Mouse (Mus musculus): ENCODE data around the gene Abcg1.
A peak's percentile ranks its signal among the peaks of the same experiment; 100 is the strongest.

The Abcg1 gene

GRCm38 (mm10) chr17:31042751-31043150 is 14.7 kb upstream of the Abcg1 start:
- no peak for DNase-seq

DNA sequence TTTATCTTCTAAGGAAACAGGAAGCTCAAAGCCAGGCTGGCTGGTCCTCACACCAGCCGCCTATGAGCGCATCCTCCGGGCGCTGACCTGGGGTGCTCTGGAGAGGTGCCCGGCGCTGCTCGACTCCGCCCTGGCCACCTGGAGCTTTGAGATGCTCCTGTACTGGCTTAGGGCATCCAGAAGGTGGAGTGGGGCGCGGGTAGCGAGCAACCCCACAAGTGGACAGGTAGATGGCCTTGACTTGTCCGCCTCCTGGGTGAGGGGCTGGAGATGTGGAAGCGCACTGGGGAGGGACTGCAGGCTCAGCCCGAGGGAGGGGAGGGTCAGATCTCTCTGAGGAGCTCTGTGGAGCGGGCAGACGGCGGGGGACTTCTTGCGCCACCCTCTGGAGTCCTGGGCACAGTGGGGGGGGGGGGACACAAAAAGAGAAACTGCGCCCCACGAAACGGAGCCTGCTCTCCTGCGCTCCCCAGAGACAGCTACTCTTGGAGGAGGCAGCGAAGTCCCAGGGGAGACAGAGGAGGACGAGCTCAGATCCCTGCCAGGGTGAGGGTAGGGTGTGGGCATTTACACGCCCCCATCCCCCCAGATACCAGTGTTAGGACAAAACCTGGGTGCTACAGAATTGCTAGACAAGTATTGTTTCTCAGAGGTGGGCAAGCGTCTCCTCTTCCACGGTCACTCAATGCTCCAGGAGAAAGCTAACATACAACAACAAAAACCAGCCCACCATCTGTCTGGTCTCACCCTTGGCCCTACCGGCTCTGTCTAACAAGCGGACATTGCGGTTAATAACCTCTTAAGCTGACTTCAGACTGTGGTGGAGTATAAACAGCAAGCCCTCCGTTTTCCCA is 643 bp downstream of the Abcg1 start:
- DNase-seq, result peak; percentile 76 to 78

DNA sequence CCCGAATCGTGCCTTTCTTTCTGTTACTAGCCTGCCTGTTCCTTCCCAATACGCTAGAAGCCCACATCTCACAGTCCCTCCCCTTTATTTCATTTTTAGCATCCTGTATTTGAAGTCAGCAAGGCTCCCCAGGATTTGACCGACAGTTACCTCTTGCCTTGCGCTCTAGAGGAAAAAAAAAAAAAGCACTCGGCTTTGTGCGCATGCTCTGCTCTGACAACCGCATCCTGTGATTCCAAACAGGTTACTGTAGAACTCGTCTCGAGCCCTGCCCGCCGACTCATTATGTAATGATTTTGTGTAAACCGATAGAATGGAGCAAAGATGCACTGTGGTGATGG is 1.2 kb downstream of the Abcg1 start:
- peak; percentile 79 to 85 for DNase-seq

DNA sequence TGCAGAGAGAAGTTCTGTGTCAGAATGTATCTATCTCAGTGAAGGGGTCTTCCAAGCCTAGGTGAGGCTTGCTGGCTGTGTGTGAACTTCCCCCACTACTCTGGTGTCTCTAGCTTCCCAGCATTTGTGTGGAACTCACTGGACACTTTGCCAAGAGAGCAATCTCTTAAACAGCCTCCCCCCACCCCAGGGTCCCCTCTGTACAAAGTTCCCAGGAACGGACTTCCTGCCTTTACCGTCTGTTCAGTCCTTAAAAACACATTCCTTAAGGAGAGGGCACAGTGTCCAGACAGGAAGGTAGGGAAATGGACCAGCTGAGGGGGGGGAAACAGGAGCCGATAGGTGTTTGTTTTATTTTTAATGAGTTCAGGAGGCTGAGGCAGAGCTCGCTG is 2.7 kb downstream of the Abcg1 start:
- DNase-seq, result no peak

DNA sequence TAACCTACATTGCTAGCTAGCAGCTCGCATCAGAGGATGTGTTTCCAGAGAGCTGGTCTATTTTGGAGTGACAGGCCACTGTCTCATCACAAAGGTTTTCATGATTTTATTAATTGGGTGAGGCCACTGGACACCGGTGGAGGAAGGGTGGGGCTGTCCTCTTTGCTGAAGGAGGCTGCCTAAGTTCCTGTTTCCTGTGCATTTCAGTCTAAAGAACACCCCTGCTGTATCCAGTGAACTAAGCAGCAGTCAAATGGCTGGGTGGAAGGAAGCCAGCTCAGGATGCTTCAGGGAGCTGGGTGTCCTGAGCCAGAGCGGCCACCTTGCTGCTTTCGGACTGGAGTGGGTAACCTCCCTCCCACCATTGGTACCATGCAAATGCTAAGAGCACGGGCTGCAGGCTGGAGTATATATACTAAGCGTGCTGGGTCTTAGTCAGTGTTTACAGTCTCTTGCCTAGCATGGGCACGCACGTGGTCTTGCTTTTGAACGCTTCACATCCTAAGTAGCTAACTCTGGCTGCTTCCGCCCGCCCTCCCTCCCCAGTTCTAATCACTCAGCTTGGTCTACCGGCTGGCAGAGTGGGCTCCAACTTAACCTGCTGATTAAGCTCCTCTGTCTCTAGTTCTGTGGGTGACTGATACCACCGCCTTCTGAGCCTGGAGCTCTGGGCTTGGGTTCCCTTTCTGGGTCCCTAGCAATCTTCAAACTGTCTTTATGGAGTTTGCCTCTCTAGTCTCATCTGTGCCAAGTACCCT is 3.3 kb downstream of the Abcg1 start:
- DNase-seq, result peak in 1 of 2 experiments; percentile 39

- no peak for DNase-seq
Observed at GRCm38 (mm10) chr17:31061346-31062095, 4.0 kb downstream of the Abcg1 start.

- DNase-seq, result no peak
Observed at GRCm38 (mm10) chr17:31066058-31066457, 8.6 kb downstream of the Abcg1 start.

GRCm38 (mm10) chr17:31067051-31067450 is 9.6 kb downstream of the Abcg1 start:
- no peak for DNase-seq

DNA sequence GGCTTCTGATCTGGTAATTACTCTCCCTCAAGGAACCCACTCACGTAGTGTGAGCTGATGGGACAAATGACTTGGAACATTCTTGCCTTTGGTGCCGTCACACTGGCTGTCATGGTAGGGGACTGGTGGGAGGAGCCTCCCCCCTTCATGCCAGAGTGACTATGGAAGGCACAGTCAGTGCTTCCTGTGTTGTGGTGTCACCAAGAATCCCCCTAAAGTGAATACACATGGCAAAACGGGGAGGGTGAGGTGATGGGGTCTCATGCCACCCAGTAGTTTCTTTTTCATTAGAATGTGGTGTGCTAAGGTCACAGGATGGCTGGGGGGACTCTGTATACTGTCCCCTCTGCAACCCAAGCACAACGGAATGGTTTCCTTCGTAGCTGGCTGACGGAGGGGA is 11.6 kb downstream of the Abcg1 start:
- DNase-seq, result no peak

DNA sequence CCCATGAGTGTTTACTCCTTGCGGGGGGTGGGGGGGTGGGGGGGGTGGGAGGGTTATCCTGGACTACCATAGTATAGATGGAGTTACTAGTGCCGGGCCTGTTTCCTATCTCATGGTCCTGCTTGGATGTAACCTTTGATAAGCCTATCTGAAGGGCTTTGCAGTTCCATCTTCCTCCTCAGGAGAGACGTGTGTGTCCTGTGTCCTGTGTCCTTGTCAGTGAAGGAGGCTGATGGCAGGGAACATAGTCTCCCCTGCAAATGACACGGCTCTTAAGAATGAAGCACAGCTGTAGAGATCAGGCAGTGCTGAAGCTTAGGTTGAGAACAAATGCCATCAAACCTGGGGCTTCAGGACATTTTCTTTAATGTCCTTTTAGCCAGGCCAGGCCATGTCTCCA is 12.4 kb downstream of the Abcg1 start:
- no peak for DNase-seq

GRCm38 (mm10) chr17:31070403-31071185 is 13.1 kb downstream of the Abcg1 start:
- no peak for DNase-seq

GRCm38 (mm10) chr17:31071421-31072301 is 14.2 kb downstream of the Abcg1 start:
- DNase-seq, result peak; percentile 63 to 70

- DNase-seq, result no peak
Observed at GRCm38 (mm10) chr17:31072872-31073271, 15.4 kb downstream of the Abcg1 start.

DNA sequence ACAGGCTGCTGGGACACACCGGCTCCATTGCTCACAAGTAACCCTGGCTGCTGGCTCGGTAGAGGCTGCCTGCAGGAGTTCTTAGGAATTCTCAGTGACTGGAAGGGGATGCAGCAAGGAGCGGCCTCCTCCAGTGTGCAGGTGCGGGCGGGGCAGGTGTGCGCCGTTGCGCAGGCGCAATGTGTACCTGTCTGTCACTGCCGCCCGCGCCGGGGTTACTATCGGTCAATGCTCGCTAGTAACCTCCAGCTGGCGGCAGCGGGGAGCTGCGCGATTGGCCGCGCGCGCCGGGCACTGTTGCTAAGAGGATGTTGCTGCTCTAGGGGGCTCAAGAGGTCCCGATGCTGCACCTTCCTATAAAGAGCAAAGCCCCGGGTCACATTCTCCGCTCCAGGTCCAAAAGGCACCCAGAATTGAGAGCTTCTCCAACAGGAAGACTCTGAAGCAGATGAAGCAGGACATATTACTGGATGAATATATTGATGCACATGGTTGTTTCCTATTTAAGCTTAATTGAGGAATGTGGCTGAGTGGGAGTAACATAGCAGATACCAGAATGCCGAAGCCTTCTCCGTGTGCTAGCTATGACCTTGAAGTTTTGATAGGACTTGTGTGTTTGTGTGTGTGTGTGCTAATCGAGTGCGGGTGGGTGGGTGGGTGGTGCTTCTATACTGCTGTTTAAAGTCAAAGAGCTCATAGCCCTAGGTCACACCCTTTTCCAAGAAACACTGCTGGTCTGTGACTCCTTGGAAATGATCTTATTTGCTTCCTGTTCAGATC is 16.0 kb downstream of the Abcg1 start:
- peak; percentile 87 to 92 for DNase-seq

GRCm38 (mm10) chr17:31074053-31074590 is 16.6 kb downstream of the Abcg1 start:
- DNase-seq, result no peak

DNA sequence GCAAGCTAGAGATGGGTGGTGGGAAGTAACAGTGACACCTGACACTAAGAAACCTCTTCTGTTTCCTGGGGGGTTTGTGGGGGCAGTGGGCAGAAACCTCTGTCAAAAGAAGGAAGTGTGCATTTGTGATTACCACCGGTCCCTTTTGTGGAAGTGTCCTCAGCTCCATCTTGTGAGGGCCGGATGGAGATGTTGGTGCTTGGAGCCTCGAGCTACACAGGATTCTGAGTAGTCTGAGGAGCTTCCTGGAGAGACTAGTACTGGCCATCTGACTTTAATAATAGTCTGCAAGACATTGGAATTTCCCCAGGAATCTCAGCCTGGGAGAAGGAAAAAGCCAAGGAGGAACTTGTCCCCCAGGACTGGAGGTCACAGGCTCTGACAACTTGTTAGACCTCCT is 17.2 kb downstream of the Abcg1 start:
- no peak for DNase-seq

DNA sequence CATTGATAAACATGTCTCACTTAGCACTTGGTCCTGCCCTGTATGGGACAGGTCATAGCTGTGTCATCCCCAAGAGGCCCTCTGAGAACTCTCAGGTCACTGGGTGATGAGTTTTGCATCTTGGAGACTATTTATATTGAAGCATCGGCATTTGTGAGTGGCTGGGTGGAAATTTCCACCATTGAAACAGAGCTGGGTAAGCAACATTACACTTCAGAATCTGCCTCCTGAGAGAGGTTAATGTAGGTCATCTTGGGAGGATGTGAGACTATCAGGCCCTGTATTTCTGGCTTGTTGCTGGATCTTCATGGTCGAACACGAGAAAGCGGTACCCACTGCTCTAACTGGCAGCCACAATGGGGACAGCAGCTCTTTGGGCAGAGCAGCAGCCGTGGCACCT is 18.0 kb downstream of the Abcg1 start:
- no peak for DNase-seq

GRCm38 (mm10) chr17:31077561-31077960 is 20.1 kb downstream of the Abcg1 start:
- DNase-seq, result no peak

DNA sequence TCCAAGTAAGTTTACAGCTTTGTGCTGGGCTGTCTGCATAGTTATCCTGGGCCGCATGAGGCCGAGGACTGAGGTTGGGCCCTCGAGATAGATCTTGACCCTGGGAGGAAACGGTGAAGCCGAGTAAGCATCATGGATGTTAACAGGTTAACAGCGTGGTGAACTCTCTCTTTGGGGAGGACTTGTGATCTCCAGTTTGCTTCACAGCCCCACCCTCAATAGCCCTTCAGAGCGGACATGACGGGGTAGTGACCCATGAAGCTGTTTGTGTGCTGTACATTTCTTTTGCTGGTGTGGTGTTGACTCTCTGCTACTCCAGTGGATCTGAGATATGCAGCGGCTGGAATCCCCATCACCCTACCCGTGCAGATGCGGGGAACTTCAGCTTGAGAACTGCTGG is 21.1 kb downstream of the Abcg1 start:
- no peak for DNase-seq

DNA sequence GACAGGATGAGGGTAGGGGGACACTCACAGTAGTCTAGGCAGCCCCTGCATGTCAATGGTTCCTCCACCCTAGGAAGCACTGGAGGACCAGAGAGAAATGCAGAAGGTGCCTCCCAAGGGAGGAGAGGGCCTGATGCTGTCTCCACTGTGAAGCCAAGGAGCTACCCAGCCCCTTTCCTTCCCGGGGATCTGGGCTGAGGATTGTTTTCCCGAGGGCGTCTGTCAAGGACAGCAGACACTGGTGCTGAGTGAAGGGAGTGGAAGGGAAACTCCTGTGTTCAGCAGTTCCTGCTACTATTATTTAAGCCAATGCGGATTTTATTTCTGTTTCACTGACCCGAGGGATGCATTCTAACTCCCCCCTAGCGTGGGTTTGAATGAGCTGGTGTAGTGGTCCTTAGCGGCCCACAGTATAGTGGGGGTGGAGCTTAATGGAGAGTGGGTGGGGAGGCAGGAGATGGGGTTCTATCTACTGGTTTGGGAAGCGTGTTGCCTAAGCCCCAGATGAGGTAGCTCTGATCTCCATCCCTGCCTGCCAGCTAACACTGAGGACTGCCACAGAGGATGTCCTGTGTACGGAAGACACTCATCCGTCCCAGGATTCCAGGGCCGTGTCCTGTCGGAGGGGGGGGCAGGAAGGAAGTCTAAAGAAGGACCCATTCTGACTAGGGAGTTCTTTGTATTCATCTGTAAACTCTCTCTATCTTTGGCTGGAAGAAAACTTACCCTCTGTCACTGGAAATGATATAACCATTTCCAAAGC is 21.8 kb downstream of the Abcg1 start:
- no peak for DNase-seq

All from cerebellum, postnatal 36 days (tissue).